Mouse (Mus musculus): ENCODE measurements around the gene Cacnb1.

Gene Cacnb1

GRCm38 (mm10) chr11:97988530-97989096, 34.2 kb downstream of the Cacnb1 start:
- CTCF ChIA-PET = interaction anchor here (0.7 kb wide), 1 partner anchor 410 kb away, joined by 3 read pairs; no protein-coding TSS in a partner anchor

DNA sequence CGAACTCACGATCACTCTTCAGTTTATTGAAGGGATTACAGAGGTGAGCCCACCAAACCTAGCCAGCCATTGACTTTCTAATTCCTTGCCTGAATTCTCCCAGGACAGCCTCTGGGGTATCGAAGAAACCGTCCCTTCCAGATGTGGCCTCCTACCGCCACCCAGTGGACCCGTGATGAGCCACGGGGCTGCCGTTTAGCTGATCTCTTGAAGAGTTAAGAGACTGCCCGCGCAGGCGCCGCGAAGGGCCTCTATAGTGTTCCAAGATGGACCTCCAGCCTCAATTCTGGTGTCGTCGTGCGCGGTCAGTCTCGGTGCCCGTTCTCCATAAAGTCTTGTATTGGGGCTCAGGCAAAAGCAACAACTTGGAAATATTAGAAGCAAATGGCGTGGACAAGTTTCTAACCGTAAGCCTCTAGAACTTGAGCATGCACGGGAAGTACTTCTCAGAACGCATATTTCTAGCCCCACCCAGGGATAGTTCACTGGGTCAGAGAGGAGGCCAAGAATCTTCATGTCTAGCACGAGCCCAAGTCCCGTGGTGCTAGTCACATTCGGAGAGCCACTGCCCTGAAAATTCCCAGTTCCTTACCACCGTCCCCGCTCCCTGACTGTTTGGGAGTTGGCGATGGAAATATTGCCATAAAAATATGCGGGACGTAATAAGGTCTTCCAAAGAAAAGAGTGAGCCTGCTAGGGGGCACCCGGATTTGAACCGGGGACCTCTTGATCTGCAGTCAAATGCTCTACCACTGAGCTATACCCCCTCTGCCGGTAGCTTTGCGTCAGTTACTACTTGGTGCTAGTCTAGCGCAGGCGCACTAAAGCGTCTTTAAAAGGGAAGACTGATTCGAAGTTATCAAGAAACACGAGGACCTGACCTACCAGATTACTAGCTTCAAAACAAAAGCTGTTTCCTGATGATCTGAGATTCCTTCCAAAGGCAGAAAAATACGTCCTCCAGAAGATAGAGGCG, 35.0 kb downstream of the Cacnb1 start:
- CTCF ChIA-PET = interaction anchor here (0.6 to 0.7 kb wide), 2 partner anchors 56 to 789 kb away, joined by 3 to 4 read pairs; no protein-coding TSS in a partner anchor

DNA sequence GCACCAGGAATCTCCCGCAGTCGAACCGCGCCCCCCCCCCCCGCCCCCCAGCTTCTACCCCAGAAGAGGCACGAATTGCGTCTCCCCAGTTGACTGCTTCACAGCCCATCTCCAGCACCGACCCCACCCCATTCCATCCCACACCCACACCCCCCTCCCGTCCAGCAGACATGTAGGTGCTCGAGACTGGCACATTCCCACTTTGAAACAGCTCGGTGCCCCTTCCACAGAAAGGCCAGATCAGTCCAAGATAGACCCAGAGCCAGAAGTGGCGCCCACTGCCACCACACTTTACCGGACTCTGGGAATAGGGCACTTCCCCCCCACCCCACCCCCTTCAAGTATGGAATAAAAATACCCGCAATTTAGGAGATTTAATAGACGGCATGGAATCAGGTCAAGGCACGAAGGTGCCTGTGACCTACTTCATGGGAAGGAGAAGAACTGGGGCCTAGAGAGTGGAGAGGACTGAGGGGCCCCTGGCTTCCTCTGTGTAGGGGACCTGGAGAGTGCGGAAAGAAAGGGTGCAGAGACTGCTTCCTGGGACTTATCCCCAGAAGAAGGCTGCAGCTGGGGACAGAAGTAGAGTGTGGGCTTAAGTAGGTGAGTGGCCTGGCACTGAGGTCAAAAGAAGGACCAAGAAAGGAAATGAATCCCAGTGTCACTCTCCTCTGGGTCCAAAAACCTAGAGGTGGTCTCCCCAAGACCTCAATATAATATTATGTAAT, 35.9 kb downstream of the Cacnb1 start:
- CTCF ChIA-PET = interaction anchor here (0.6 to 1.8 kb wide), 4 partner anchors 15 to 788 kb away, joined by 3 to 4 read pairs (median 4); no protein-coding TSS in a partner anchor

DNA sequence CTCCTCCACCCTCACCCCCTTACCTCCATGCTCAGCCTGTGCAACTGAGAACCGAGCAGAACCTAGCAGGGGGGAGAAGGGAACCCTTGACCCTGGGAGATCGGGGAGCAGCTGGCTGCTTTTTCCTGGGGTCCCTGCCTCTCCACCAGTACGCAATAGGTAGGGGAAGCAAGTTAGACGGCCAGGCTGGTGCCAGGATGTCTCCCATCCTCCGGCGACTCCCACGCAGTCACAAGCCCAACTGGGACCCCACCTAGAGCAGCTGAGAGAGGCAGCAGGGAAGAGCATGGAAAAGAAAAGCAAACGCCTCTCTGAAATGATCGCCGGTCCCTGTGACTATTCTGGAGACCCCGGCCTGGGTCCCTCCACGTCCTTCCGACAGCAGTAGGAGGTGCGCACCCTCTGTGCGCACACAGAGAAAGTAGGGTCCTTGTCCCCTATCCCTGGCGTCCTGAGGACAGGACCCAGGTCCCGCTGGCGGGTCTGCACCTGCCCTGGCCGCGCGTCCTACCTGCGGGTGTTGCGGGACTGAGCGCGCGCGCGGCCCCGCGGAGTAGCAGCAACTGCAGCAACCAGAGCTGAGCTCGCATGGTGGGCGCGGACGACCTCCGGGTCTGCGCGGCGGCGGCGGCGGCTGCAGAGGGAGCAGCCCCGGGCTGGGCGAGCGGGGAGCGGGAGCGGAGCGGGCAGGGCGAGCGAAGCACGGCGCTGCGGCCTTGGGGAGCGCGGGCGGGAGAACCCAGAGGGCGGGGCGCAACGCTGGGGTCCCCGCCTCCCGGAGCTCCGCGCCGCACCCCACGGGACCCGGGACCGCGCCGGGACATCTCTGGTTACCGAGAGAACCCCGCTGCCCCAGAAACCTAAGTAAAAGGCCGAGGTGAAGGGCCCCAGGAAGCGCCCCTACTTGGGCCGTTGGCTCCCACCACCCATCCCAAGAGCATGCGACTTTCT, 36.8 kb downstream of the Cacnb1 start, which contains the start of gene Plxdc1:
TSS of gene Plxdc1 (minus strand) at position 718 of the 951 bp plus-strand sequence.
- CTCF ChIA-PET = interaction anchor here (0.7 to 1.8 kb wide), 2 partner anchors 16 to 17 kb away, joined by 3 to 4 read pairs; no protein-coding TSS in a partner anchor

- CTCF ChIA-PET = interaction anchor here (0.7 kb wide), 1 partner anchor 350 kb away, joined by 4 read pairs; no protein-coding TSS in a partner anchor
Measured at GRCm38 (mm10) chr11:97983983-97984382, 38.9 kb downstream of the Cacnb1 start.

- CTCF ChIA-PET = interaction anchor here (0.7 kb wide), 1 partner anchor 350 kb away, joined by 4 read pairs; no protein-coding TSS in a partner anchor
Measured at GRCm38 (mm10) chr11:97983506-97983905, 39.3 kb downstream of the Cacnb1 start.

GRCm38 (mm10) chr11:97982721-97983120, 40.1 kb downstream of the Cacnb1 start:
- CTCF ChIA-PET = no interaction called here

GRCm38 (mm10) chr11:97980531-97980966, 42.3 kb downstream of the Cacnb1 start:
- CTCF ChIA-PET = interaction anchor here (0.6 kb wide), 1 partner anchor 19 kb away, joined by 3 read pairs; no protein-coding TSS in a partner anchor

- CTCF ChIA-PET = interaction anchor here (0.6 kb wide), 2 partner anchors 19 to 23 kb away, joined by 3 read pairs; no protein-coding TSS in a partner anchor
Measured at GRCm38 (mm10) chr11:97979824-97980495, 42.9 kb downstream of the Cacnb1 start.

DNA sequence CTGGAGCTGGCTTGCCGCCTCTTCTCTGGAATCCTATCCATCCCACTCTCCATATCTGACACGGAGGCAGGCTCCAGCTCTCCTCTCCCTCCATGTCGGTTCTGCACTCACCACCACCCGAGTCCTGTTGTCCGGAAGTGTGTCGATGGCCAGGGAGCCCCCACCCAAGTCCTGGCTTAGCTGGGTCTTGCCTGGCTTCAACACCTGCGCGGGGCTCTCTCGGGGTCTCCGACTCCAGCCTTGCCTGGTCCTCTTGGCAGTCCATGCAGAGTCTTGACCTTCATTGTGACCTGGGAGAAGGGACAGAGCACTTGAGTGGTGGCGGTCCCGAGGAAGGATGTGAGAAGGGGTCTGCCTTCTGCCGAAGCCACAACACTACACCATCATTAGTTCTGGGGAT, 44.4 kb downstream of the Cacnb1 start:
- CTCF ChIA-PET = no interaction called here

- CTCF ChIA-PET = interaction anchor here (0.6 kb wide), 1 partner anchor 487 kb away, joined by 3 read pairs; no protein-coding TSS in a partner anchor
Measured at GRCm38 (mm10) chr11:97977797-97978196, 45.0 kb downstream of the Cacnb1 start.

GRCm38 (mm10) chr11:97974746-97975145, 48.1 kb downstream of the Cacnb1 start:
- CTCF ChIA-PET = no interaction called here

GRCm38 (mm10) chr11:97974141-97974540, 48.7 kb downstream of the Cacnb1 start:
- CTCF ChIA-PET = no interaction called here

- CTCF ChIA-PET = no interaction called here
Measured at GRCm38 (mm10) chr11:97972434-97972833, 50.4 kb downstream of the Cacnb1 start.

DNA sequence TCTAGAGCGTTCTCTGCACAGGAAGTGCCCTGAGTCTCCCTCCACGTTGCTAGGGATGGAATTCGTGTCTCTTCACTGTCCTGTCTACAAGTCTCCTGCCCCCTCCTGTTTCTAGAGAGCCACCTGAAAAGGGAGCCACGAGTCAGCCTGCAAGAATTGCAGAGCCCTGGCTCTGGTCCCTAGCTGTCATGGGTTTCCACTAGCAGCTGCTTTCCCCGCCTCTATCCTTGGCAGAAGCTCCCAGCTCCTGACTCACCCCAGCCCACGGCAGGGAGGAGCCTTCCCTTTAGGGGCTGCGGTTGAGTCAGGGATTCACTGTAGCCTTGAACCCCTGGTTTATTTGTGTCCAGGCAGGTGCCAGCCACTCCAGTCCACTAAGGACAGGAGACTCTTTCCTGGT, 51.6 kb downstream of the Cacnb1 start:
- CTCF ChIA-PET = no interaction called here

- CTCF ChIA-PET = interaction anchor here (0.6 to 0.7 kb wide), 2 partner anchors 61 to 82 kb away, joined by 3 to 4 read pairs; partner anchors contain the start of gene Stac2
Measured at GRCm38 (mm10) chr11:97970771-97971170, 52.1 kb downstream of the Cacnb1 start.

- CTCF ChIA-PET = interaction anchor here (0.7 kb wide), 1 partner anchor 1093 kb away, joined by 3 read pairs; no protein-coding TSS in a partner anchor
Measured at GRCm38 (mm10) chr11:97968385-97968784, 54.4 kb downstream of the Cacnb1 start.

GRCm38 (mm10) chr11:97967114-97967513, 55.7 kb downstream of the Cacnb1 start:
- CTCF ChIA-PET = no interaction called here

- CTCF ChIA-PET = interaction anchor here (0.8 kb wide), 1 partner anchor 19 kb away, joined by 3 read pairs; no protein-coding TSS in a partner anchor
Measured at GRCm38 (mm10) chr11:97960907-97961306, 61.9 kb downstream of the Cacnb1 start.
